Mouse (Mus musculus): Measurements from ENCODE around the gene Cyp2j8.
"Not testable (repeated sequence)": the region's sequence is repeated elsewhere in the genome, so short reads cannot be mapped to it uniquely, and the experiment has no call there.

The Cyp2j8 gene

GRCm38 (mm10) chr4:96507286-96507685 is at the start of gene Cyp2j8:
Gene Cyp2j8 (minus strand): TSS chr4:96507386.
- DNase-seq (ENCODE audit: low spot score): no peak

GRCm38 (mm10) chr4:96553133-96553819 is 46.1 kb upstream of the Cyp2j8 start, which contains the start of gene Cyp2j6:
Gene Cyp2j6 (minus strand): TSS chr4:96553661.
- no peak for DNase-seq (ENCODE audit: low spot score)

- DNase-seq (ENCODE audit: low spot score): no peak
Measured at GRCm38 (mm10) chr4:96551619-96552018, 44.4 kb upstream of the Cyp2j8 start.

DNA sequence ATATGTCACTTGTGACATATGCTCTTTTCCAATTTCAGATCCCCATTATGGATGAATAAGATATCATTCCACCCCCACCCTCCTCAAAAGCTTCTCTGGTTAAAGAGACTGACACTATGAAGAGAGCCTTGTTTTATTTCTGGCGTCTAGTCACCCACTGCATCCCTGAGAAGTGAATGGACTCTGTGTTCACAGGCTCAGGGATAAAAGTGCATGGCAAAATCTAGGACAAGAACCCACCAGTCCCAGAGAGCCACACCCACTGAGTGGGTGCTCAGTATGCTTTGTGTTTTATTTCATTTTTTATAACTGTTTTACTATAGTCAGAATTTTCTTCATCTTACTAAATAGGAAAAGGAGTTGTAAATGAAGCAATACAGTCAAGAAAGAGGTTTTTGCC is 38.8 kb upstream of the Cyp2j8 start:
- DNase-seq (ENCODE audit: low spot score): no peak

DNA sequence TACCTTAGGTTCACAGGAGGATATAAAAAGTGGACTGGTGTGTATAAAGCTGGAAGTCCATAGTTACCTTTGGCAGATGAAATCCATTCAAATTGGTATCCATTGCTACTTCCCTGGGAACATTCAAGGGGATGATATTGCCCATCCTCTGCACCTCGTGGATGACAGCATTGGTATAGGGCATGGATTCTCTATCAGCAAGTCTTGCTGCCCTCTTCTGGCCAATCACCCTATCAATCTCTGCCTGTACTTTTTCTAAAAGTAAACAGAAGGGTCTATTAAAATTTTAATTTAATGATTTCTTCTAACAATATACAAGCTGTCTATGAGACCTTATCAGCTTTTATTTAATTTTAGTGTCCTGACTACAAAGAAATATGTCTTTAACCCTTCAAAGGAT is 18.6 kb upstream of the Cyp2j8 start:
- DNase-seq (ENCODE audit: low spot score): no peak

DNA sequence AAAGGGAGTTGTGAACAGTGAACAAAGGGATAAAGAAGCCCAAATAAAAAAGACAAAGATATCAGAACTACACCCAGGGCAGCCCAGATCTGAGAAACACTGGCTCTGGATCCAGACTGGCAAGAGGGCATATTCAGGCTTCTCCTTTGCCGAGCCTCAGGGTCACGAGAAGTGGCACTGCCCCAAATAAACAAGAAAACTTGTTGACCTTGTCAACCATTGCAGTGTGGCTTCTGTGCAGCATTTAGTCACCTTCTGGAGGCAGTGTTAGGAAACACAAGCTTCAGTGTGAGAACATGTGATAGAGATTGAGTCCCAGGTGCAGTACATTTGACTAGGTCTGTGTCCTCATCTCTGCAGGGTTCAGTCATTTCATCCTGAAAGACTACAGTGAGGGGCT is 15.1 kb upstream of the Cyp2j8 start:
- DNase-seq (ENCODE audit: low spot score): no peak

GRCm38 (mm10) chr4:96510083-96510482 is 2.9 kb upstream of the Cyp2j8 start:
- no peak for DNase-seq (ENCODE audit: low spot score)

DNA sequence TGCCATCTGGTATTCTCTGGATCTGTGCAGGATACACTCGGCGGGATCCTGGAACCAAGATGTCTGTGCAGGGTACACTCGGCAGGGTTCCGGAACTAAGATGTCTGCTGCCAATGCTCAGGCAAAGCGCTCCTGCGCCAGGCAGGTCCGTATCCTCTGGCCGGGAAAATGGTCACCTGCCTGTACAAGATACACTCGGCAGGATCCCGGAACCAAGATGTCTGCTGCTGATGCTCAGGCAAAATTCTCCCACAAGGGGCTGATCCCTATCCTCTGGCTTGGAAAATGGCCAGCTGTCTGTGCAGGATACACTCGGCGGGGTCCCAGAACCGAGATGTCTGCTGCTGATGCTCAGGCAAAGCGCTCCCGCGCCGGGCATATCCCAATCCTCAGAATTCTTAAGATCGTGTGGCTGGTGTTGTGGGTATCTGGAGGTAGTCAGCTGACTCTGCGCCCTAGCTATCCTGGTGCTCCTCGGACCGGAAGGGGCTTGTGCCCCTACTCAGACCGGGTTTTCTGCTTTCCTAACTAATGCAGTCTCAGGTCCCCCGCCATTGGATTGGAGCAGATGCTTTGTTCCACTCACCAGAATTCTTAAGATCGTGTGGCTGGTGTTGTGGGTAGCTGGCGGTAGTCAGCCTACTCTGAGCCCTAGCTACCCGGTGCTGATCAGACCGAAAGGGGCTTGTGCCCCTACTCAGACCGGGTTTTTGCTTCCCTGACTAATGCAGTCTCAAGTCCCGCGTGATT is 43.7 kb downstream of the Cyp2j8 start:
- DNase-seq (ENCODE audit: low spot score): not testable (repeated sequence)
